Comparison of ENCODE assay signal across 11 mouse cellular contexts in genomic region chr10:103027226-103027930, GRCm38 (mm10). TPM values are rescaled to one million over a fixed set of nuclear protein-coding genes. Genes with fewer than 3 reads are reported as not detected.
A peak's percentile ranks its signal among the peaks of the same experiment; 100 is the strongest.
DNase-seq lines count a peak whose midpoint lies in the region; ATAC-seq lines count a peak whose summit lies in the region.
"Had no signal": no experiment of that assay in that cellular context is flagged by ENCODE, and none has a peak within 500 bp of the region (broad histone marks: within the 10 kb centered on the region; RNA-seq: fewer than 3 reads in every experiment).

No protein-coding gene starts in this region.

- peaks cover 81% of the 10 kb centered on the region for H3K27me3 ChIP-seq in forebrain, embryonic 10.5 days (ENCODE audit: poor library complexity, severe bottlenecking)
- peaks cover 52% of the 10 kb centered on the region for H3K27me3 ChIP-seq in forebrain, embryonic 15.5 days
- peaks cover 57% of the 10 kb centered on the region for H3K27me3 ChIP-seq in kidney, embryonic 14.5 days (ENCODE audit: control insufficient read depth, insufficient read depth, low read length)

- H3K9ac ChIP-seq in forebrain, embryonic 15.5 days (replicated peaks): no peak overlapping the region
- peak overlapping the region; percentile 55; the same call in 1 of the 2 replicates for H3K9ac ChIP-seq in kidney, embryonic 14.5 days (ENCODE audit: low read depth, low read length)

- H3K36me3 ChIP-seq in forebrain, embryonic 10.5 days (replicated peaks): no peaks in the 10 kb centered on the region
- H3K36me3 ChIP-seq in forebrain, embryonic 15.5 days: no peaks in the 10 kb centered on the region
- H3K36me3 ChIP-seq in kidney, embryonic 14.5 days (ENCODE audit: control insufficient read depth, insufficient read depth, low read length): no peaks in the 10 kb centered on the region

- no peak for ATAC-seq in forebrain, embryonic 15.5 days (replicated peaks)
- ATAC-seq in kidney, embryonic 14.5 days (ENCODE audit: low FRiP score, low TSS enrichment): no peak
- ATAC-seq: Patski had no signal

- H3K4me1 ChIP-seq in forebrain, embryonic 10.5 days: peaks cover 28% of the 10 kb centered on the region
- peaks cover 20% of the 10 kb centered on the region for H3K4me1 ChIP-seq in forebrain, embryonic 15.5 days
- 0 out of 2 replicates have a peak, but pooled peaks cover 4% of the 10 kb centered on the region for H3K4me1 ChIP-seq in kidney, embryonic 14.5 days (ENCODE audit: control insufficient read depth, insufficient read depth, low read length)

- no peak for DNase-seq in forebrain, embryonic 10.5 days (ENCODE audit: extremely low spot score, low spot score)
- no peak for DNase-seq in kidney, postnatal 4 days
- DNase-seq in Muller cell, postnatal 12 days (ENCODE audit: inconsistent ontology term): peak; percentile 73
- peak; percentile 12 for DNase-seq in induced T-regulatory cell, adult 2 months (ENCODE audit: low read depth)
- no peak for DNase-seq in spleen, postnatal 14 days (ENCODE audit: low spot score in 2 of 2)
- DNase-seq in adrenal gland, postnatal 14 days: no peak
- DNase-seq: heart, postnatal 4 days had no signal

- peak overlapping the region; percentile 82; the same call in 1 of the 2 replicates for H3K27ac ChIP-seq in forebrain, embryonic 10.5 days
- no peak overlapping the region for H3K27ac ChIP-seq in forebrain, embryonic 15.5 days (replicated peaks)
- H3K27ac ChIP-seq in kidney, embryonic 14.5 days (ENCODE audit: low read depth, low read length): no peak overlapping the region; the same call in 1 of the 2 replicates

- WGBS in forebrain, embryonic 10.5 days: 1% methylated on average over 20 of the region's 20 CpGs
- WGBS in forebrain, embryonic 15.5 days: 1% methylated on average over 20 of the region's 20 CpGs
- WGBS in kidney, embryonic 14.5 days: under 1% methylated on average over 20 of the region's 20 CpGs

- no peaks in the 10 kb centered on the region for H3K9me3 ChIP-seq in forebrain, embryonic 10.5 days
- no peaks in the 10 kb centered on the region for H3K9me3 ChIP-seq in forebrain, embryonic 15.5 days
- no peaks in the 10 kb centered on the region for H3K9me3 ChIP-seq in kidney, embryonic 14.5 days (ENCODE audit: control insufficient read depth, low read length)

- peak overlapping the region; percentile 53 for H3K4me3 ChIP-seq in forebrain, embryonic 10.5 days
- no peak overlapping the region for H3K4me3 ChIP-seq in forebrain, embryonic 15.5 days
- H3K4me3 ChIP-seq in kidney, embryonic 14.5 days (ENCODE audit: low read length): peak overlapping the region; percentile 48

- H3K4me2 ChIP-seq in forebrain, embryonic 15.5 days (replicated peaks): no peak overlapping the region
- no peak overlapping the region; the same call in 1 of the 2 replicates for H3K4me2 ChIP-seq in kidney, embryonic 14.5 days (replicated peaks; ENCODE audit: low read depth, low read length)

RNA-seq across cellular contexts. Expression of gene Alx1, which starts 2.6 kb away (rescaled TPM):
- 79.2 and 87.9 TPM in 2 replicates for polyA plus RNA-seq in forebrain, embryonic 10.5 days (2016; fragmentation: Nextera tagmentation; extraction: Ambion mirVana)
- polyA plus RNA-seq in forebrain, embryonic 15.5 days (2015; fragmentation: Nextera tagmentation; extraction: Ambion mirVana): 0.50 and 0.87 TPM in 2 replicates
- 34.8 and 36.7 TPM in 2 replicates for polyA plus RNA-seq in kidney, embryonic 14.5 days (2014; fragmentation: Nextera tagmentation; extraction: Ambion mirVana)
- total RNA-seq in adrenal gland, postnatal 14 days (2021): not detected in 2 replicates
- total RNA-seq: heart, postnatal 4 days; left cerebral cortex, postnatal 25 days had no signal
- polyA plus RNA-seq: Patski had no signal

Comparison
In these comparisons a context has a peak if more than half of its experiments do, and no peak if none do; other contexts are left out.
1. RNA of gene Alx1, which starts 2.6 kb away (polyA plus RNA-seq): 79.2 to 87.9 TPM in forebrain, embryonic 10.5 days and 34.8 to 36.7 TPM in kidney, embryonic 14.5 days; 0.50 to 0.87 TPM in forebrain, embryonic 15.5 days; every median in the first group is over 10 times any median in the second.
2. DNase-seq: peak in Muller cell, postnatal 12 days (single experiment) and induced T-regulatory cell, adult 2 months (single experiment); none in forebrain, embryonic 10.5 days (single experiment), kidney, postnatal 4 days (0 of 2), spleen, postnatal 14 days (0 of 2) and adrenal gland, postnatal 14 days (single experiment).